Comparison of ENCODE assay signal across 17 mouse cellular contexts in the genomic region with DNA sequence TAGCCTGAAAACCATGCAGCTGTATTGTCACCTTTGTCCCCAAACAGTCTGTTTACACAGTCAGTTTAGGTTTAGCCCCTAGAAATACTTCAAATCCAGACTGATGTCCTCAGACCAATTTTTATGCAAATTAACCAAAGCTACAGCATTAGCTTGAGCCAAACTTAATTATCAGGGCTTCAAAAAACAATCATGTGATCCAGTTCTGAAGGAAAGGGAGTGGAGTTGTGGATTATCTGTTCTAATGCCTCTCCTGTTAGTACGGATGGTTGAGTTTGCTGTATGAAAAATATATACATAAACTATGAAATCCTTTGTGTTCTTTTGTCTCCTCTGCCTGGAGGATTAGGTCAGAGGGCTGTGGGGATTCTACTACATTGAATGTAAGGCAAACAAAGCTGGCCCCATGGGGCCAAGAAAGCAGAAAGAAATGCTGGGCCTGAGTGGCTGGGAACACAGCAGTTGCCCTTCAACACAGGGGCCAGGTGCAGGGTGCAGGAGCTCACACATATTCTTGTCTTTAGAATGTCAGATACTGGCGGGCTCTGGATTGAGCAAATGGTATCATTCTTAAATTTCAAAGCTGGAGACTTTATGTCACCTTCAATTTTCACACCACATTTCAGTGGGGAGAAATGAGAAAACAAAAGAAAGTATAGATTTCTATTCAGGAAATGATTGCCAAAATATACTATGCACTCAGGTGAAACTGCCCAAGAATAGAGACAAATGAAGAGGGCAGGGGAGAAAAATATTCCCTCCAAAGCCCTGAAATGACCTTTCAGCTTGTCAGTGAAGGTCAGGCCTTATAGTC.
DNase-seq lines count a peak whose midpoint lies in the region; ATAC-seq and TF ChIP-seq lines count a peak whose summit lies in the region.
"Had no signal": no experiment of that assay in that cellular context is flagged by ENCODE, and none has a peak within 500 bp of the region (broad histone marks: within the 10 kb centered on the region; RNA-seq: fewer than 3 reads in every experiment).

No protein-coding gene starts in this region.

- WGBS in neural tube, embryonic 12.5 days, result 16% methylated on average over 2 of the region's 2 CpGs
- WGBS in neural tube, embryonic 15.5 days, result 14% methylated on average over 2 of the region's 2 CpGs
- 3% methylated on average over 2 of the region's 2 CpGs for WGBS in forebrain, embryonic 11.5 days

- H3K4me2 ChIP-seq in neural tube, embryonic 12.5 days (replicated peaks), result no peak overlapping the region
- no peak overlapping the region for H3K4me2 ChIP-seq in neural tube, embryonic 15.5 days
- H3K4me2 ChIP-seq in forebrain, embryonic 11.5 days (ENCODE audit: low read depth, low read length, severe bottlenecking), result no peak overlapping the region
- H3K4me2 ChIP-seq: embryonic facial prominence, embryonic 13.5 days; lung, embryonic 15.5 days had no signal

- H3K27me3 ChIP-seq in neural tube, embryonic 12.5 days (replicated peaks), result no peaks in the 10 kb centered on the region
- no peaks in the 10 kb centered on the region for H3K27me3 ChIP-seq in neural tube, embryonic 15.5 days (replicated peaks)
- no peaks in the 10 kb centered on the region for H3K27me3 ChIP-seq in forebrain, embryonic 11.5 days (ENCODE audit: control insufficient read depth, insufficient read depth, low read length)
- H3K27me3 ChIP-seq: embryonic facial prominence, embryonic 13.5 days; lung, embryonic 15.5 days had no signal

- ATAC-seq in neural tube, embryonic 12.5 days (ENCODE audit: low FRiP score, low read depth), result peak; percentile 87
- no peak for ATAC-seq in neural tube, embryonic 15.5 days (ENCODE audit: low FRiP score)
- peak; percentile 96 for ATAC-seq in forebrain, embryonic 11.5 days (replicated peaks; ENCODE audit: low FRiP score)
- ATAC-seq in megakaryocyte progenitor cell, adult 5-6 weeks (replicated peaks; ENCODE audit: poor library complexity), result no peak
- ATAC-seq: intestine, embryonic 16.5 days had no signal

- no peak for TF ChIP-seq CTCF in left cerebral cortex, adult 2 months (IDR thresholded peaks at IDR 0.05)

- no peak overlapping the region for H3K4me3 ChIP-seq in neural tube, embryonic 12.5 days
- no peak overlapping the region for H3K4me3 ChIP-seq in neural tube, embryonic 15.5 days (replicated peaks)
- H3K4me3 ChIP-seq in forebrain, embryonic 11.5 days (ENCODE audit: low read depth, low read length), result no peak overlapping the region
- no peak overlapping the region for H3K4me3 ChIP-seq in left cerebral cortex, adult 2 months
- H3K4me3 ChIP-seq: embryonic facial prominence, embryonic 13.5 days; heart, embryonic 10.5 days; lung, embryonic 15.5 days had no signal

- peaks cover 8% of the 10 kb centered on the region for H3K4me1 ChIP-seq in neural tube, embryonic 12.5 days
- H3K4me1 ChIP-seq in neural tube, embryonic 15.5 days, result no peaks in the 10 kb centered on the region
- H3K4me1 ChIP-seq in forebrain, embryonic 11.5 days (replicated peaks; ENCODE audit: control insufficient read depth, insufficient read depth, low read length), result peaks cover 2% of the 10 kb centered on the region; the same call in 1 of the 2 replicates
- H3K4me1 ChIP-seq: embryonic facial prominence, embryonic 13.5 days; lung, embryonic 15.5 days had no signal

- intact Hi-C loops in left cerebral cortex, adult 2 months (cut with DNase I), result no loop called here

- H3K9ac ChIP-seq in neural tube, embryonic 12.5 days, result no peak overlapping the region
- H3K9ac ChIP-seq in neural tube, embryonic 15.5 days (replicated peaks), result no peak overlapping the region
- H3K9ac ChIP-seq in forebrain, embryonic 11.5 days (ENCODE audit: low read length), result no peak overlapping the region
- H3K9ac ChIP-seq: embryonic facial prominence, embryonic 13.5 days; lung, embryonic 15.5 days had no signal

- no peaks in the 10 kb centered on the region for H3K36me3 ChIP-seq in neural tube, embryonic 12.5 days
- no peaks in the 10 kb centered on the region for H3K36me3 ChIP-seq in neural tube, embryonic 15.5 days
- no peaks in the 10 kb centered on the region for H3K36me3 ChIP-seq in forebrain, embryonic 11.5 days (ENCODE audit: control insufficient read depth, insufficient read depth, low read length)
- H3K36me3 ChIP-seq: embryonic facial prominence, embryonic 13.5 days; heart, embryonic 10.5 days; lung, embryonic 15.5 days had no signal

- H3K27ac ChIP-seq in neural tube, embryonic 12.5 days, result no peak overlapping the region
- H3K27ac ChIP-seq in neural tube, embryonic 15.5 days (replicated peaks), result no peak overlapping the region
- peak overlapping the region; percentile 69 for H3K27ac ChIP-seq in forebrain, embryonic 11.5 days (ENCODE audit: low read depth, low read length)
- H3K27ac ChIP-seq in left cerebral cortex, adult 2 months, result no peak overlapping the region
- H3K27ac ChIP-seq: embryonic facial prominence, embryonic 13.5 days; heart, embryonic 10.5 days; kidney, postnatal 0 days; lung, embryonic 15.5 days had no signal

- H3K9me3 ChIP-seq in neural tube, embryonic 12.5 days, result peaks cover 3% of the 10 kb centered on the region; the same call in 1 of the 2 replicates
- no peaks in the 10 kb centered on the region for H3K9me3 ChIP-seq in neural tube, embryonic 15.5 days (replicated peaks)
- no peaks in the 10 kb centered on the region for H3K9me3 ChIP-seq in forebrain, embryonic 11.5 days (ENCODE audit: control insufficient read depth, low read length)
- H3K9me3 ChIP-seq: embryonic facial prominence, embryonic 13.5 days; heart, embryonic 10.5 days; lung, embryonic 15.5 days had no signal

- peak; percentile 79 for DNase-seq in forebrain, embryonic 11.5 days (ENCODE audit: low spot score)
- DNase-seq in mesoderm, embryonic 11.5 days (ENCODE audit: low read depth, low spot score), result peak; percentile 18
- DNase-seq in gastrocnemius, postnatal 25 days, result no peak
- DNase-seq in left cerebral cortex, adult 2 months (ENCODE audit: extremely low spot score in 1 of 2, low spot score in 2 of 2), result no peak
- no peak for DNase-seq in right cerebral cortex, postnatal 25 days
- DNase-seq: adrenal gland, adult 8-10 months; cerebellum, adult 9-11 months; gastrocnemius, postnatal 14 days; liver had no signal

Comparison
In these comparisons a context has a peak if more than half of its experiments do, and no peak if none do; other contexts are left out.
1. ATAC-seq: peak in neural tube, embryonic 12.5 days (single experiment) and forebrain, embryonic 11.5 days (single experiment); none in neural tube, embryonic 15.5 days (single experiment) and megakaryocyte progenitor cell, adult 5-6 weeks (single experiment).
2. DNase-seq: peak in forebrain, embryonic 11.5 days (single experiment) and mesoderm, embryonic 11.5 days (single experiment); none in gastrocnemius, postnatal 25 days (single experiment), left cerebral cortex, adult 2 months (0 of 2) and right cerebral cortex, postnatal 25 days (single experiment).